Mouse (Mus musculus) heart, embryonic 16.5 days (tissue): ENCODE measurements at regions not wholly inside any gene's neighbourhood (a gene's known extent, or its start where the extent isn't known, plus 50 kb on each side); places are given as distances from the start of the nearest gene placed in this dataset.

Source experiments
- ATAC-seq: fragments of 200-750 bp; cut with Nextera tagmentation; replicated peaks from 2 replicates; pipeline ENCODE4 v1.8.0; 2017; ENCODE audit warnings: moderate number of reproducible peaks; ENCODE audit not compliant: insufficient read depth, low FRiP score; ENCODE audit errors: extremely low read depth
- H3K27ac ChIP-seq: fragments of 300-500 bp; sonication (generic); 2 replicates; pipeline ENCODE4 v1.5.1; 2014; ENCODE audit warnings: mild to moderate bottlenecking, low read length, control low read depth, moderate library complexity
- H3K27me3 ChIP-seq: fragments of 300-500 bp; sonication (generic); 2 replicates; pipeline ENCODE4 v1.6.1; 2014; ENCODE audit warnings: low read length, mixed read lengths; ENCODE audit not compliant: control insufficient read depth, insufficient read depth
- H3K36me3 ChIP-seq: fragments of 300-500 bp; sonication (generic); 2 replicates; pipeline ENCODE4 v1.6.1; 2014; ENCODE audit not compliant: control insufficient read depth, insufficient read depth
- H3K4me1 ChIP-seq: fragments of 300-500 bp; sonication (generic); 2 replicates; pipeline ENCODE4 v1.6.1; 2014; ENCODE audit warnings: low read length, mixed read lengths; ENCODE audit not compliant: control insufficient read depth, insufficient read depth
- H3K4me2 ChIP-seq: fragments of 300-500 bp; sonication (generic); 2 replicates; pipeline ENCODE4 v1.6.1; 2014; ENCODE audit warnings: low read depth, mild to moderate bottlenecking, control low read depth, low read length
- H3K4me3 ChIP-seq: fragments of 300-500 bp; sonication (generic); 2 replicates; pipeline ENCODE4 v1.5.1; 2014; ENCODE audit warnings: mild to moderate bottlenecking, control low read depth, low read length
- H3K9ac ChIP-seq: fragments of 300-500 bp; sonication (generic); 2 replicates; pipeline ENCODE4 v1.6.1; 2014; ENCODE audit warnings: low read length, control low read depth
- H3K9me3 ChIP-seq: fragments of 300-500 bp; sonication (generic); replicated peaks from 2 replicates; pipeline ENCODE4 v1.6.1; 2016; ENCODE audit warnings: low read length; ENCODE audit not compliant: control insufficient read depth
- WGBS: fragments of 180-500 bp; shearing (Covaris S2); extraction: QIAGEN DNeasy Blood & Tissue Kit; methylation state at CpG from one replicate; pipeline ENCODE4 v1.1.7; 2014; 5-methylcytosine and 5-hydroxymethylcytosine counted together

DNA sequence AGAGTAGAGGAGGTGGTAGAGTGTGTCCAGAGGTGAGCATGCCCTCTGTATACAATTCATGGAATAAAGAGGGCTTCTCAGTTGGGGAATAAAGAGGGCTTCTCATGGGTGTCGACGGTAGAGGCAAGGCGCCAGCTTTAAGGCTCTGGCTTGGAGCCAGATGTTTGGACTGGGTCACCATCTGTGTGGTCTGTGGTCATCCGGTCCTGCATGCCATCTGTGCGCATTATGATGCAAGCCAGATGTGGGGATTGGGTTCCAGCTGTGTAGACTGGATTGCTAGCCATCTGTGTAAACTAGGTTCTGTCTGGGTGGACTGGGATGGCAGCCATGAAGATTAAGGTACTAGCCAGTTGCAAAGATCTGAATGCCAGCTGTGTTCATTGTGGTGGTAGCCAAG is 204.6 kb upstream of the Gjb5 start:
- H3K9me3 ChIP-seq = no peaks in the 10 kb centered on the region
- H3K27me3 ChIP-seq = no peaks in the 10 kb centered on the region
- H3K36me3 ChIP-seq = no peaks in the 10 kb centered on the region
- 75% methylated on average over 5 of the region's 5 CpGs for WGBS
- H3K4me3 ChIP-seq = no peak overlapping the region
- H3K4me2 ChIP-seq = no peak overlapping the region
- ATAC-seq = no peak
- no peak overlapping the region for H3K27ac ChIP-seq
- H3K9ac ChIP-seq = no peak overlapping the region
- H3K4me1 ChIP-seq = no peaks in the 10 kb centered on the region

GRCm38 (mm10) chr4:127558572-127558971 is 200.6 kb upstream of the Gjb5 start:
- H3K9me3 ChIP-seq = no peaks in the 10 kb centered on the region
- ATAC-seq = no peak
- whole genome bisulfite sequencing = 60% methylated on average over 7 of the region's 7 CpGs
- H3K4me2 ChIP-seq = no peak overlapping the region
- no peaks in the 10 kb centered on the region for H3K27me3 ChIP-seq
- no peaks in the 10 kb centered on the region for H3K36me3 ChIP-seq
- no peak overlapping the region for H3K9ac ChIP-seq
- H3K4me3 ChIP-seq = no peak overlapping the region
- no peak overlapping the region for H3K27ac ChIP-seq
- no peaks in the 10 kb centered on the region for H3K4me1 ChIP-seq

DNA sequence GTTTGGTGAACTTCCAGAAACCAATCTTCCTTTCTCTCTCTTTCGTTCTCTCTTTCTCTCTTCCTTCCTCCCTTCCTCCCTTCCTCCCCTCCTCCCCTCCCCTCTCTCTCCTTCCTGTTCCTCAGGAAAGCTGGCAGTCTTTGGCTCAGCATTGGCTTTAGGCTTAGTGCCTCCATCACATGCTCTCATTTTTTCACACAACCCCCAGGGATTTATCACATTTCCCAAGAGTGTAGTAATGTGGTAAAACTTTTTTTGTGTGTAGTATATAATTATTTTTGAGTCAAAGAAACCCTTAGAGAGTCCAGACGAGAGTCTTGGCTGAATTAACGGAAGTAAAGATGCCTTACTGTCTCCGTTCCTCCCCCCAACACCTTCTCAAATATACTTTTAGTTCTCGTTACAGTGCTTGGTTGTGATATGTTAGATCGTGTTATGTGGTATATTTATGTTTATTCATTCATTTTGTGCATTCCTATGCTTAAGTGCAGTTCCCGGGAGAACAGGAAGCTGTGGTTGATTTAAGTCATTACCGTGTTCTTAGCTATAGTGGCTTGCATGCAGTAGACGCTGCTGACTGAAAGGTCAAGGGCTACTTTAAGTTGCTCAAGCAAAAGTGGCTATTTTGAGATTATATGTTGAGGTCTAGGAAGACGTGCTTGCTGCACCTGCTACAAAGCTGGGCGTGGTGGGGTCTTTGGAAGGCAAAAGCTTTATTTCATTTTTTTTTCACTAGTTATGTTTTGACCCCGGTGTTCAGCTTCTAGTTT is 194.7 kb upstream of the Gjb5 start:
- 67% methylated on average over 12 of the region's 12 CpGs for WGBS
- ATAC-seq = no peak
- H3K4me1 ChIP-seq = no peaks in the 10 kb centered on the region

GRCm38 (mm10) chr4:127549581-127549980 is 191.6 kb upstream of the Gjb5 start:
- H3K9ac ChIP-seq = no peak overlapping the region
- ATAC-seq = no peak
- H3K4me3 ChIP-seq = peak overlapping the region; percentile 3; the same call in 1 of the 2 replicates
- WGBS = 40% methylated on average over 12 of the region's 12 CpGs
- no peaks in the 10 kb centered on the region for H3K9me3 ChIP-seq
- no peaks in the 10 kb centered on the region for H3K4me1 ChIP-seq
- H3K36me3 ChIP-seq = no peaks in the 10 kb centered on the region
- H3K27me3 ChIP-seq = no peaks in the 10 kb centered on the region
- peak overlapping the region; percentile 29 for H3K4me2 ChIP-seq
- no peak overlapping the region for H3K27ac ChIP-seq

More for the DNA sequence above, 194.7 kb upstream of the Gjb5 start:
- H3K9ac ChIP-seq = no peak overlapping the region
- no peaks in the 10 kb centered on the region for H3K36me3 ChIP-seq
- no peaks in the 10 kb centered on the region for H3K9me3 ChIP-seq
- no peak overlapping the region for H3K4me2 ChIP-seq
- no peak overlapping the region for H3K4me3 ChIP-seq
- no peak overlapping the region for H3K27ac ChIP-seq
- no peaks in the 10 kb centered on the region for H3K27me3 ChIP-seq

- Histone ChIP-seq H3K4me2 (no peak overlapping the region), H3K9me3 (no peaks in the 10 kb centered on the region), H3K4me3 (no peak overlapping the region), H3K36me3 (no peaks in the 10 kb centered on the region), H3K9ac (no peak overlapping the region), H3K27ac (no peak overlapping the region), H3K4me1 (no peaks in the 10 kb centered on the region), H3K27me3 (no peaks in the 10 kb centered on the region)
- WGBS = 55% methylated on average over 6 of the region's 6 CpGs
- ATAC-seq = no peak
These were observed 191.0 kb upstream of the Gjb5 start for GRCm38 (mm10) chr4:127549018-127549417.

GRCm38 (mm10) chr4:127545106-127545505 is 187.1 kb upstream of the Gjb5 start:
- H3K27ac ChIP-seq = no peak overlapping the region
- no peak overlapping the region for H3K9ac ChIP-seq
- no peaks in the 10 kb centered on the region for H3K27me3 ChIP-seq
- H3K36me3 ChIP-seq = no peaks in the 10 kb centered on the region
- no peak overlapping the region for H3K4me2 ChIP-seq
- H3K9me3 ChIP-seq = no peaks in the 10 kb centered on the region
- WGBS = 85% methylated on average over 6 of the region's 6 CpGs
- no peak overlapping the region for H3K4me3 ChIP-seq
- ATAC-seq = no peak
- H3K4me1 ChIP-seq = no peaks in the 10 kb centered on the region

DNA sequence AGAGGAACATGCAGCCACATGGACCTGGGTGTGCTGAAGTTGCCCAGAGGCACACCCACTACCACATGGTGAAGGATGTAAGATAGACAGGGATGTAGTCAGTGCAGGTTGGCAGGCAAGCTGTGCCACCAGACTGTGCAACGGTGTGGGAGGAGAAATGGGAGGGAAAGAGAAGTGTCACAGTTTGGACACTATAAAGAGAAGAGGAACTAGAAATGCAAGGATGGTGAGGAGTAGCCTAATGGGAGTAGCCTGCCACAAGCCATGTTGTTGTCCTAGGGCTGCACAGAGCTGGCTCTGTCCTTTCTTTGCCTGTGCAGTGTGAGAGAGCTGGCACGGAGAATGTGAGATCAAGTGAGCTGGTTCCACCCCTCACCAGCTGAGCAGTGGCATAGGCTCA is 185.3 kb upstream of the Gjb5 start:
- Histone ChIP-seq H3K9me3 (no peaks in the 10 kb centered on the region), H3K4me1 (no peaks in the 10 kb centered on the region), H3K4me2 (no peak overlapping the region), H3K9ac (no peak overlapping the region), H3K27me3 (no peaks in the 10 kb centered on the region), H3K36me3 (no peaks in the 10 kb centered on the region), H3K4me3 (no peak overlapping the region), H3K27ac (no peak overlapping the region)
- WGBS = 78% methylated on average over 2 of the region's 2 CpGs
- ATAC-seq = no peak

DNA sequence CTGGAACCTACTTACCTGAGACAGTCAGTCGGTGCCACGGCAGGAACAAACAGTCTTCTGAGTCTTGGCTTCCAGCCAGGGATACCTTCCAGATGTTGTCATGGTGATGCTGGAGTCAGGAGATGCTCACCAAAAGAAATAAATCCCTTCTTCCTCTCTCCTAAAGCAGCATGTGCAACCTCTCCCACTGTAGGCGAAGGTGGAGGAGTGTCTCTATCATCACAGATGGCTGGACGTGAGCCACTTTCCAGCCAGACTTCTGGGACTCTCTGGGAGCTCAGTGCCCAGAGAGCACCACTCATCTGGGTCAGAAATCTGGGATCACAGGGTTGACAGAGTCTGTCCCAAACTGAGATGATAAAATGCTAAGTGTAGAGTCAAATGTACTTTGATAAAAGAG is 184.8 kb upstream of the Gjb5 start:
- Histone ChIP-seq H3K4me1 (no peaks in the 10 kb centered on the region), H3K27me3 (no peaks in the 10 kb centered on the region), H3K4me3 (no peak overlapping the region), H3K4me2 (no peak overlapping the region), H3K27ac (no peak overlapping the region), H3K9ac (no peak overlapping the region), H3K9me3 (no peaks in the 10 kb centered on the region), H3K36me3 (no peaks in the 10 kb centered on the region)
- 54% methylated on average over 4 of the region's 4 CpGs for whole genome bisulfite sequencing
- no peak for ATAC-seq

DNA sequence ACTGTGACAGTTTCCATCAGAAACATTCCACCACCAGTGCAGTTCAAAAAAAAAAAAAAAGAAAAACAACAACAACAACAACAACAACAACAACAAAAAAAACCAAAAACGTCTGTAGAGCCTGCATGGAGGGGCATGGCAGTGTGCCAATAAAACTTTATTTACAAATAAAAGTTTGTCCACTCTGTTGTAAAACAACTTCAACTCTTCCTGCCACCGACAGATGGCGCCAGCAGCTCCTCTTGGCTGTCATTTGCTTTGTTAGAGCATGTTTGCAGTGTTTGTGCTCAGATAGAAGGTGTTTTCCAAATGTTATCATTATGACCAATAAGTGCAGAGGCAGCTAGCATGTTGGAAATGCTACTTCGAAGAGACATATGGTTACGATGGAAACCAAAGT is 179.0 kb upstream of the Gjb5 start:
- ATAC-seq = no peak
- Histone ChIP-seq H3K27ac (no peak overlapping the region), H3K27me3 (no peaks in the 10 kb centered on the region), H3K4me3 (no peak overlapping the region), H3K36me3 (no peaks in the 10 kb centered on the region), H3K9ac (no peak overlapping the region), H3K4me1 (no peaks in the 10 kb centered on the region), H3K9me3 (peaks cover 5% of the 10 kb centered on the region), H3K4me2 (no peak overlapping the region)
- WGBS = 44% methylated on average over 5 of the region's 5 CpGs
